Mouse (Mus musculus): ENCODE measurements around the gene Vapa. TPM values are rescaled to one million over a fixed set of nuclear protein-coding genes. Genes with fewer than 3 reads are reported as not detected.

The Vapa gene
- total RNA-seq, 2 experiments from 2014 or later = 110 to 169 TPM

DNA sequence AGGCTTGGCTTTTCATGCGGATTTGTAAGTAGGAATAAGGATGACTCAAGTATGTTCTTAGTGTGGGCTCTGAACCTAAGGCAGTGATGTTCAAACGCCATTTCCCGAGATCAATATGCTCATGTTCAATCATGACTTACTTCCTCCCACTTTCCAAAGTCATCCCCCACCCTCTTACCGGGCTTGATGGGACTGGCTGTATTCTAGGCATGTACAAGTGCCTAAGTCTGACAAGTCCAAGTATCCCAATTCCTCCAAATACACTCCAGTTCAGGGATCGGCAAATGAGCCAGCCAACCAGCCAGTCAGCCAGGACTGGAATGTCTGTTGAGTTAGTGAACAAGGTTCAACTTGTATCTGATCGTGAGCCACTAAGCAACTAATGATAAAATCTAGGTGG lies 12.9 kb upstream of the Vapa start:
- ATAC-seq (ENCODE audit: poor library complexity, severe bottlenecking) = no peak

DNA sequence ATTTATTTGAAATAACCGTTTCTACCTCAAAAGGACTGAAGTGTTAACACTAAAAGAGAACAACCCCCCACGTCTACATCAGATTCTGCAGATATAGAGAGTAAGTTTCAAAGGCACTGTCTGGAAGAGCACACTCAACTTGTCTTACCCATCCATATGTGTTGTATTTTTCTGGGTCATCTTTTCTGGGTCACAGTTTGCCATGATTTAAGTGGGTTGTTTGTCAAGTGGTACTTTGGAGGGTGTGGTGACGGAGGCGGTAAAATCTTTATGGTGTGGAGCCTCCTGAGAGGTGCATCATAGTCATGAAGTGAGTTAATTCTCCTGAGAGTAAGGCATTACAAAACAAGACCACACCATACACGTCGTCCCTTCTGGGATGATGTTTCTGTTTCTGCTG lies 12.2 kb upstream of the Vapa start:
- ATAC-seq (ENCODE audit: poor library complexity, severe bottlenecking) = no peak

DNA sequence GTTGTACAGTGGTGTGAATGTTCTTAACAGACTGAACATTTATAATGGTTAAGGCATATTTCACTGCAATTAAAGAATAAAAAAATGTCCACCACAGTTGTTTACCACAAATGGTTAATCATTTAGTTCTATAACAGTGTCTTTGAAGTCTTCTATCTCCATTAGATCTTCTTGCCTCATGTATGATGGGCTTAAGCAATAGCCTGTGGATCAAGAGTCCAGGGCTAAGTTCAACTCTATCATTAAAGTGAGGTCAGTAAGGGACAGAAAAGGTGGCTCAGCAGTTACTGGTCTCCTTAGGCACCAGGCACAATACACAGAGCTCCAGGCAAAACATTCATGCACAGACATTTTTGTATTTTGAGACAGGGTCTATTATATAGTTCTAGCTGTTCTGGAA lies 9.8 kb upstream of the Vapa start:
- ATAC-seq (ENCODE audit: poor library complexity, severe bottlenecking) = no peak

GRCm38 (mm10) chr17:65618431-65618830 lies 5.1 kb upstream of the Vapa start:
- no peak for ATAC-seq (ENCODE audit: poor library complexity, severe bottlenecking)

GRCm38 (mm10) chr17:65615678-65616077 lies 2.3 kb upstream of the Vapa start:
- ATAC-seq (ENCODE audit: poor library complexity, severe bottlenecking) = no peak

DNA sequence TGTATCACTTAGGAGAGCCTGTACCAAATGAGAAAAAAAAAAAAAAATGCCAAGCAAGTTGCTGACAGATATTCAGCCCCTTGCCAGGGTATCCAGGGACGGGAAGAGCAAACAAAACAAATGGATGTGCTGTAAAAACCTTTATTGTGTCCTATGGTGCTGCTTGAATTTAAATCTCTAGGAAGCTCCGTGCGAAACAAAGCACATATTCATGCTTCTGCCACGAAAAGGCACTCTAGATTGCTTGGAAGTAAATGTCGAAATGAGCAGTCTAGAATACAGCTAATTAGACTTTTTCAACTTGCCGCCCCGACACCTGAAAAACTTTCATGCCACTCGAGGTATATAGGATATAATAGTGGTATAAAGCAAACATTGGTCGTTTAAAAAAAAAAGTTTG lies 1.1 kb upstream of the Vapa start:
- ATAC-seq (ENCODE audit: poor library complexity, severe bottlenecking) = no peak

DNA sequence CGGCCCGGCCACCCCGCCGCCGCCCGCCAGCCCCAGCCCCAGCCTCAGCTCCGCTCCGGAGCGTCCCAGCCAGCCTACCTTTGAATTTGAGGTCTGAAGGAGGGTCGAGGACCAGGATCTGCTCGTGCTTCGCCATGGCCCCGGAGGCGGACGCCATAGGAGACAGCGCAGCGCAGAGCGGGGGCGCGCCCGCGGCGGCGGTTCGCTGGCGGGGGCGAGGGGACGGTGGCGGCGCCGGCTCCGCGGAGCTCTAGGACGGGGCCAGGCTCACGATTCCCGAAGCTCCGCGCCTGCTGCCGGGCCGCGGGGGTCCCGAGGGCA lies 253 bp downstream of the Vapa start:
- ATAC-seq (ENCODE audit: poor library complexity, severe bottlenecking) = no peak

- ATAC-seq (ENCODE audit: poor library complexity, severe bottlenecking) = no peak
These were observed 789 bp downstream of the Vapa start for GRCm38 (mm10) chr17:65612391-65613141.

- ATAC-seq (ENCODE audit: poor library complexity, severe bottlenecking) = no peak
These were observed 1.6 kb downstream of the Vapa start for GRCm38 (mm10) chr17:65611721-65612120.

DNA sequence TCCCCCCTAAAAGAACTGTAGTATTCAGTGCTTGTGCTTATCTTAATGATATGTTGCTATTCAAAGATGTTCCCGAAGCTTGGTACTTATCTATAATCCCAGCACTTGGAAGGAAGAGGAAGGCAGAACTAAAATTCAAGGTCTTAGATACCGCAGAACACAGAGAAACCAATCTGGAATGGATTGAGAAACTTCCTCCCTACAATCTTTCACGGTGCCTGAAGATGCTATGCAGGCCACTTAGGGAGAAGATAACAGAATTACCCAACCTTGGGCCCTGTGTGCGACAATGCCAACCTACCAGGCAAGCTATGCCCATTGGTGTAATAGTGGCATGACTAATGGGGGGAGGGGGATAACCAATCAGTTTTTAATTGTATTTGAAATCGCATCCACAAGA lies 4.6 kb downstream of the Vapa start:
- ATAC-seq (ENCODE audit: poor library complexity, severe bottlenecking) = peak; percentile 30

DNA sequence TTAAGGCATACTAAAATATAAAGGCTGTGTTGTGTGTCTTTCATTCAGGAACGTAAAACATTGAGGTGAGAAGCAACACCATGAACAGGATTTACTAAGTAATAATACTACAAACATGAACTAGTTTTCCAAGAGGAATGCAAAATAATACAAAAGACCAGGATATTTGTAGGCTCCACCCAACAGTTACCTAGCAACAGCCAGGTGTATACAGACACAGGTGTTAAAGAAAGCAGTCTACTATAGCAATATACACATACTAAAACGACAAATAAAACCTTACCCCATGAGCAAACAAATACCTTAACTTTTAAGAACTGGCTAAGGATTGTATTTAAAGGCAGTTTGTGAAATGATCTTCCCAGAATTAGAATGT lies 5.1 kb downstream of the Vapa start:
- ATAC-seq (ENCODE audit: poor library complexity, severe bottlenecking) = no peak

GRCm38 (mm10) chr17:65607574-65608311 lies 5.6 kb downstream of the Vapa start:
- ATAC-seq (ENCODE audit: poor library complexity, severe bottlenecking) = peak; percentile 50

DNA sequence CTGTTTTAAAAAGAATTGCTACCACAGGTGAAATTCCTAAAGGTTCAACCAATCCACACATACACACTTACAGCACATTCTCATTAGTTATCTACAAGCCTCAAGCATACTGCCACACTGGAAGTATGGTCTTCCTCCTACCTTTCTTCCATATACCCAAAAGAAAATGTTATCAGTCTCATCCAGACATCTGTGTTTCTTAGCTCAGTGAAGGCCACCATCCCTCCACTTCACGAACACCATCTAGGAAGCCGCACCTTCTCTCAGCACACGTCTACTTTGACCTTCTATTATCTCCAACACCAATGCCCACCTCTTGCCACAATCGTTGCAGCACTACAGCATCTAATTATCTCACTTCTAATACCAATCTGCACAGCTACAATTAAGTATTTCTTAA lies 7.3 kb downstream of the Vapa start:
- ATAC-seq (ENCODE audit: poor library complexity, severe bottlenecking) = no peak

- ATAC-seq (ENCODE audit: poor library complexity, severe bottlenecking) = peak; percentile 14; the same call in 1 of the 2 replicates
These were observed 8.5 kb downstream of the Vapa start for GRCm38 (mm10) chr17:65604892-65605291.

DNA sequence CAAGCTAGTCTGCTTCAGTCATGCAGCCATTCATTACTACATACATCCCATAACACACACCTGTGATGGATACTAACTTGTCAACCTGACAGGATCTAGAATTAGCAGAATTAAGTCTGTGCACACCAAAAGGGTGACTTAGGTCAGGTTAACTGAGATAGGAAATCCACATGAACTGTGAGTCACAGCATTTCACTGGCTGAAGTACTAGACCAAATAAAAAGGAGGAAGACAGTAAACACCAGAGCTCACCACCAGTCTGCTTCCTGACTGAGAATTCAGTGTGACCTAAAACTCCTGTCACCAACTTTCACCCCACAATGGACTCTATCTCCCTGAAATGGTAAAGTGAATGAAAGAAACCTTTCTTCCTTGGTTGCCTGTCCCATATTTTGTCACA lies 9.0 kb downstream of the Vapa start:
- ATAC-seq (ENCODE audit: poor library complexity, severe bottlenecking) = peak; percentile 58

DNA sequence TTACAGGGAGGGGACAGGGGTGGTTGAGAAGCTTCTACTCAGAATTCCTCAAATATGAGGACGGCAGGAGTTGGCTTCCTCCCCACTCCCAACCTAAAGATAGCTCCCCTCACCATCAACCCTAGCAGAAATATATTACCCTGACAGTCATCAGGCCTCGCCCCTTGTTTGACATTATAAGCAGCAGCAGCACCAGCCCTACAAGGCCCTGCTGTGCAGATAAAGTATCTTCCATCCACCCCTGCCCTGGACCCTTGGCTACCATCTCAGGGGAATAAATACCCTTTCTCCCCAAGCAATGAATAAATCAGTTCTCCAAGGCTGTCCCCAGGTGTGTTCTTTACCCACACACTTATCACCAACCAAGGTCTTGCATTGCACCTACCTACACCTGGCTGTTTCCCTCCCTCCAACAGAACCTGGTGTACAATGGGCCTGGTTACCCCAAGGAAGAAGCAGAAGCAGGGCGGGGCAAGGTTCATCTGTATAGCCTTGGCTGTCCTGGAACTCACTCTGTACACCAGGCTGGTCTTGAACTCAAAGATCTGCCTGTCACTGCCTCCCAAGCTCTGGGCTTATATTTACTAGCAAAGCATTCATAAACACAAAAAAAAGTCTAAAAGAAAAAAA lies 15.4 kb downstream of the Vapa start:
- ATAC-seq (ENCODE audit: poor library complexity, severe bottlenecking) = no peak

GRCm38 (mm10) chr17:65594687-65595086 lies 18.7 kb downstream of the Vapa start:
- ATAC-seq (ENCODE audit: poor library complexity, severe bottlenecking) = no peak

- no peak for ATAC-seq (ENCODE audit: poor library complexity, severe bottlenecking)
These were observed 26.5 kb downstream of the Vapa start for GRCm38 (mm10) chr17:65586892-65587291.

DNA sequence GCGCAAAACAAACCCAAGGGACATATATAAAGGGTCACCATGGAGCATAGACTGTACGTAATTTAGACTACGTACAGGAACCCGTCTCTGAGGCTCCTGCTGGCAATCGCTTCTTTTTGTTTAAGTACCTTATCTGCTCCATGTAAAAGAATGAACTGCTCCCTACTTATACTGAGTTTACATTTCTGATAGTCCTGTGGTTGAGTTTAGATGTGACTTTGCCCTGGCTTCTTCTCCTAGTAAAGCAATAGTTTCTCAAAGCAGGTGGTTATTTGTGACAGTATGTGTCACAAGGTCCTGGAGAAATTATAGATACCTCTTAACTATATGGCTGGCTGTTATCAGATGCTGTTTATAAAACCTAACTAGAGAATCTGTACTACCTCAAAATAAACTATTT lies 31.9 kb downstream of the Vapa start:
- no peak for ATAC-seq (ENCODE audit: poor library complexity, severe bottlenecking)

- no peak for ATAC-seq (ENCODE audit: poor library complexity, severe bottlenecking)
These were observed 33.6 kb downstream of the Vapa start for GRCm38 (mm10) chr17:65579766-65580165.

GRCm38 (mm10) chr17:65575339-65575738 lies 38.0 kb downstream of the Vapa start:
- peak; percentile 78 for ATAC-seq (ENCODE audit: poor library complexity, severe bottlenecking)

DNA sequence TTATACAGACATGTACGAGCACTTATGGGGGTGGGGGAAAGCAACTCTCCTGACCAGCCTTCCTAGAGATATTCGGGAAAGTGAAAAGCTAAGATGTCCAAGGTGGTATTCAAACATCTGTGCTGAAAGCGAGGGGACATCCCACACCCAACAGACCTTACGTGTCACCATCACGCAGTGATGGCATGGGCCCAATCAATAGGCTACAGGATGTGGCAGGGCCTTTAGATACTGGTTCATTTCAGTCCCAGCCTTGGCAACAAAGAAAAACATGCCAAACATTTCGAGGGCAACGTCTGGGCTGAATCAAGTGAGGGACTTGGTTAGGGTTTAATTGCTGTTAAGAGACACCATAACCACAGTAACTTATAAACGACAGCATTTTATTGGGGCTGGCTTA lies 38.5 kb downstream of the Vapa start:
- no peak for ATAC-seq (ENCODE audit: poor library complexity, severe bottlenecking)
